Mouse (Mus musculus) ES-Bruce4 (cell line): ENCODE measurements at regions not wholly inside any gene's neighbourhood (a gene's known extent, or its start where the extent isn't known, plus 50 kb on each side); places are given as distances from the start of the nearest gene placed in this dataset.

Experiments used
- H3K27ac ChIP-seq: 2 replicates; pipeline ENCODE4 v1.5.1; 2012; ENCODE audit warnings: low read length, inconsistent platforms; ENCODE audit not compliant: insufficient read depth
- H3K27me3 ChIP-seq: 2 replicates; pipeline ENCODE4 v1.6.1; 2012; ENCODE audit warnings: mild to moderate bottlenecking, low read length, inconsistent platforms; ENCODE audit not compliant: control insufficient read depth, poor library complexity, insufficient read depth, severe bottlenecking
- H3K36me3 ChIP-seq: 2 replicates; pipeline ENCODE4 v1.6.1; 2012; ENCODE audit warnings: inconsistent platforms, mild to moderate bottlenecking, low read length, moderate library complexity; ENCODE audit not compliant: control insufficient read depth, poor library complexity, insufficient read depth, severe bottlenecking
- H3K4me1 ChIP-seq: one replicate; pipeline ENCODE4 v1.8.1; 2011; ENCODE audit warnings: low read length; ENCODE audit not compliant: control insufficient read depth, insufficient read depth
- H3K4me3 ChIP-seq: 2 replicates; pipeline ENCODE4 v1.5.1; 2011; ENCODE audit warnings: low read depth, mild to moderate bottlenecking, low read length
- H3K9ac ChIP-seq: 2 replicates; pipeline ENCODE4 v1.6.1; 2012; ENCODE audit warnings: low read depth, mild to moderate bottlenecking, inconsistent platforms; ENCODE audit not compliant: poor library complexity, severe bottlenecking
- H3K9me3 ChIP-seq: replicated peaks from 2 replicates; pipeline ENCODE4 v1.6.1; 2012; ENCODE audit warnings: mild to moderate bottlenecking, low read length, inconsistent platforms; ENCODE audit not compliant: control insufficient read depth, poor library complexity, insufficient read depth, severe bottlenecking
- CTCF ChIP-seq: IDR thresholded peaks from one replicate; pipeline ENCODE4 v1.8.1; 2011; ENCODE audit warnings: low read depth, low read length
- EP300 ChIP-seq: IDR thresholded peaks from 2 replicates; pipeline ENCODE4 v1.6.1; 2011; ENCODE audit warnings: low read depth, low read length; ENCODE audit not compliant: insufficient read depth
- POLR2A ChIP-seq: IDR thresholded peaks from one replicate; pipeline ENCODE4 v1.8.1; 2011; ENCODE audit warnings: low read length; ENCODE audit not compliant: insufficient read depth

DNA sequence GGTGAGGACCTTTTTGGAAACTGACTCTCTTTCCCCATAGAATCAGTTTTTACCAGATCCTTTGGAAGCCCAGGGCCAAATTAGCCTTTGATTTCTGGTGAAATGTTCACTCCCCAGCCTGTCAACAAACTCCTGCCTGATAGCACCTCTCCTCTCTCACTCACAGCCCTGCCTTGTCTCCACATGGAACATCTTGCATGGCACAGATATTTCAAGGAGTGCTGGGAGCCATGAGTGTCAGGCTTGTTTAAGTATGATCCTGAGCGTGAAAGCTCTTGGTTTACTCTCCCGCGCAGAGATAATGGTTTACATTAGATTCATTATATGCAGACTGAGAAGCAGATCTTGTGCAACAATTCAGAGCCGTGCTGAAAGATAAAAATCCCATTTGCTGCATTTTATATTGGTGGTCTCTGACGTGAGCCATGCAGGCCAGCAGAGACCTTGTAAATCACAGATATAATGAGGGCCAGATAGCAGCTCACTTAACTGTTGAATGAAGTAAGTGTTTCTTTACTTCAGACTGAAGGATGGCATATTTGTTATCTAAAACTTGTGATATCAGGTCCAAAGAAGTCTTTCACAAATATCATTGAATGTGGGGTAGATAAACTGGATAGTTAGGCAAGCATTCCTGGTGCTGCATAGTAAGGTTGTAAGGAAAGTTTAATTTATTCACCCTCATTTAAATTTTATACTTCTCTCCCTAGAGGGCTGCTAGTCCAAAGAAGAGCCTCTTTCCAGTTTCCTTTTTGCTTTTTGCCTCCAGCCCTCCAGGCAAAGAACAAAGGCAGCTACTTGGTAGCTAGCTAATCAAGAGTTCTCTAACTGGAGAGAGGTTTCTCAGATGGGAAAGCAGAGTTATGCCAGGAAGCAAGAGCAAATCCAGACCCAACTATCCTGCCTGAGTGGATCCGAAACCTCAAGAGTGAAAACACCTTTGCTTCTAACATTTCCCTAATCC lies 81.8 kb downstream of the Tbx18 start:
- H3K4me3 ChIP-seq: no peak overlapping the region
- H3K27me3 ChIP-seq: no peaks in the 10 kb centered on the region
- no peaks in the 10 kb centered on the region for H3K36me3 ChIP-seq
- H3K9me3 ChIP-seq: no peaks in the 10 kb centered on the region
- TF ChIP-seq EP300 (no peak), POLR2A (no peak), CTCF (no peak)
- H3K4me1 ChIP-seq: no peaks in the 10 kb centered on the region
- no peak overlapping the region for H3K9ac ChIP-seq
- no peak overlapping the region for H3K27ac ChIP-seq

DNA sequence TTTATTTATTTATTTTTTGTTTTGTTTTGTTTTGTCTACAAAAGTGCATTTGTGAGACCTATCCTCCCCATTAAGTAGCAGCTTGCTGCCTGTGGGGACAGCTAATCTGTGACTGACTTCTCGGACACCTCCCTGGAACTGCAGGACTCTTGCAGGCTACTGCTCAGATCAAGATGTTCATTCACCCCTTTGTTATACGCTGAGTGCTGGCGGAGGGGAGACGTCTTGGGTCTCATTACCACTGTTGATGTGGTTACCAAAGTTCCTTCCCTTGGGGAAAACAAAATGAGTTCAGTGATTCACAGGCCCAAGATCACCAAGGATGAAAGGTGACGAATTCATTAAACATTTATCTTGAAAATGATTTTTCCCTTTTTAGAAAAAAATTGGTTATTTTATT lies 82.7 kb downstream of the Tbx18 start:
- Histone ChIP-seq H3K9me3 (no peaks in the 10 kb centered on the region), H3K9ac (no peak overlapping the region), H3K27me3 (no peaks in the 10 kb centered on the region), H3K36me3 (no peaks in the 10 kb centered on the region), H3K27ac (no peak overlapping the region), H3K4me1 (no peaks in the 10 kb centered on the region), H3K4me3 (no peak overlapping the region)
- no peak for TF ChIP-seq CTCF
- no peak for TF ChIP-seq EP300
- TF ChIP-seq POLR2A: no peak

DNA sequence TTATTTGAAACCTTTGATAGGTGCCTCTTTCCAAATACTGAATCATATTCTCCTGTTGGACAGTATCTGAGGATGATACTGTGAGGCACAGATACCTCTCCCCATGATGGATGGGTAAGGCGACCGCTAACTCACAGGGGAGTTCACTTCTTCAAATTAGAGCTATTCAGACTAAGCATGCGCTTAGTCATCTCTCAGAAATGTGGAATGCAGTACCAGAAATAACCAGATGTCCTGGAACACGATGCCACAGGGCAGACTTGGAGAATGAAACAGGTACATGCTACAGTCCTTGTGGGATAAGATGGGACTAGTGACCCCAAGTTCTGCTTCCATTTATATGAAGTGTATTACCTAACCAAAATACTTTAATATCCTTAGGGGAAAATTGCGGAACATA lies 86.0 kb downstream of the Tbx18 start:
- no peak for TF ChIP-seq POLR2A
- H3K4me1 ChIP-seq: no peaks in the 10 kb centered on the region
- no peak overlapping the region for H3K27ac ChIP-seq
- H3K36me3 ChIP-seq: no peaks in the 10 kb centered on the region
- H3K9ac ChIP-seq: no peak overlapping the region
- H3K4me3 ChIP-seq: no peak overlapping the region
- no peaks in the 10 kb centered on the region; the same call in 1 of the 2 replicates for H3K27me3 ChIP-seq
- H3K9me3 ChIP-seq: no peaks in the 10 kb centered on the region

DNA sequence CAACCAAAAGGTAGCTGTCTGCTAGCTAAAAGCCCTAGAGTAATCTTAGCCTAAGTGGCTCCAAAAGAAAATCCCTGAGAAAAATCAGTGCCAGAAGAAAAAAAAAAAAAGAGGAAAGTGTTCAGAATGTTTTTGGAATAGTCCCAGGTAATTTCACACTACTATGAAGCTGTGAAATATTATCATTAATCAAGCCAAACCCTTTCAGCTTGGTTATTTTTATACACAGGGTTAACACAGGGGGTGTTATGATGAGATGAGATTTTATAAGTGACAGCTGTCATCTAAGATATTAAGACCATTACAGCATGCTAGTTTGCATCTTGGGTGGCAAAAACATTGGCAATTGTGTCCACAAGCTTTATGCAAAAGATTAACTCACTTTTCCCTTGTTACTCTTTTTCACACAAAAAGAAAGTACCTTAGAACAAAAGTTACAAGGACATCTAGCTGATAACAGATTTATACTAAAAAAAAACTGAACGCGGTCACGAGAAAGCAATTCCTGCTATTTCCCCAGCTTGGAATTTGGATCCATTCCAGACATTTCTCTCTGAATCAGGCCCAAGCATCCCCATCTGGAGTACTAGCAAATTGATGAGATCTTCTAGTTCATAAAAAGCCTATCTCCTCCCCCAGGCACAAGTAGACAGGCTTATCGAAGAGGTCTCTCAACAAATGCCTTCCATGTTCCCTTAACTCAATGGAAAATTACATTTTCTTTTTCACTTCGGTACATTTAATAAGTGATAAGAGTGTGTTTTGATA lies 97.0 kb downstream of the Tbx18 start:
- Histone ChIP-seq H3K27me3 (no peaks in the 10 kb centered on the region), H3K36me3 (no peaks in the 10 kb centered on the region), H3K9me3 (no peaks in the 10 kb centered on the region), H3K4me3 (no peak overlapping the region), H3K4me1 (no peaks in the 10 kb centered on the region), H3K27ac (no peak overlapping the region), H3K9ac (no peak overlapping the region)
- TF ChIP-seq EP300: no peak
- no peak for TF ChIP-seq POLR2A
- no peak for TF ChIP-seq CTCF

DNA sequence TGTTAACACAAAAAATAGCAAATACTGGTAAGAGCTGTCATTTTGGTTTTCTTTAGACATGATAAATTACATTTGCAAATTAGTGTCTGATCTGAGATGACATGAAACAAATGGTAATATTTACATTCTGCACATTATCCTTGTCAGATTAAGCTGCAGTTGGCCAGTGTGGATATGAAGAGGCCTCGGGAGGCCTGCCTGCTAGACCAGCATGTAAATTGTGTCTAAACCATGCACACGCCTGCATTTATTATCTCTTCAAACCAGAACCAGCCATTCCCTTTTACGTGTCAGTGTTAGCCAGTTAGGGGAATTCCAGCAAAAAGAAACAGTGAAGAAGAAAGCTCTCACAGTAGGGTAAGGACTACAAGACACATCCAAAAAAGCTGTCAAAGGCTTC lies 104.6 kb downstream of the Tbx18 start:
- Histone ChIP-seq H3K36me3 (no peaks in the 10 kb centered on the region), H3K4me3 (no peak overlapping the region), H3K4me1 (no peaks in the 10 kb centered on the region), H3K9ac (no peak overlapping the region), H3K9me3 (no peaks in the 10 kb centered on the region), H3K27me3 (no peaks in the 10 kb centered on the region), H3K27ac (no peak overlapping the region)
- TF ChIP-seq EP300 (no peak), CTCF (no peak), POLR2A (no peak)

DNA sequence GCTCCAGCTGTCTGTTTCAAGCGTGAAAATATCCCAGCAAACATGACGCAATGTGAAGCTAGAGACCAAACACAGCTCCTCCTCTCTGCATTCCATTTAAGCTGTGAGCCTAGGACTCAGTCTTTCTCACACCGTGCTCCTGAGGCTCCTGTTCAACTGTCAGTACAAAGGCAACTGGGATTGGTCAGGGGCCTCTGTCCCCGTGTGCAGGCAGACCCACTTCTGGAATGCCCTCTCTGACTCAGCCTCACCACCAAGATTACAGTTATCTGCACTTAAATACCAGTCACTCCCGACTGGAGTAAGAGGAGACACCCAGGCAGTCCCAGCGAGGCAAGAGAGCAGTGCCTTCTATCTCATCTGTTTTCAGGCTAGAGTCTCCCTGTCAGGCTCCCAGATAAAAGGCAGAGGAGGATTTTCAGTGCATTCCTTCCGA lies 112.8 kb downstream of the Tbx18 start:
- Histone ChIP-seq H3K36me3 (no peaks in the 10 kb centered on the region), H3K4me3 (no peak overlapping the region), H3K27ac (no peak overlapping the region), H3K9ac (no peak overlapping the region), H3K27me3 (no peaks in the 10 kb centered on the region), H3K4me1 (no peaks in the 10 kb centered on the region), H3K9me3 (no peaks in the 10 kb centered on the region)
- no peak for TF ChIP-seq EP300
- TF ChIP-seq POLR2A: no peak
- no peak for TF ChIP-seq CTCF
